Mouse (Mus musculus): ENCODE results near the gene Cdc42ep5.

- no peak for TF ChIP-seq POLR2A (IDR thresholded peaks at IDR 0.05; ENCODE audit: low read depth, low read length)
- no peak for TF ChIP-seq CTCF (conservative IDR thresholded peaks at IDR 0.05; ENCODE audit: insufficient read depth, insufficient read length, low read depth, low read length)
Observed at GRCm38 (mm10) chr7:4144766-4145551, 19.7 kb downstream of the Cdc42ep5 start.

Measured in kidney, adult 2 months (tissue).